Mouse (Mus musculus): ENCODE measurements around the gene Pbld1. TPM values are rescaled to one million over a fixed set of nuclear protein-coding genes. Genes with fewer than 3 reads are reported as not detected.

Gene Pbld1
- polyA plus RNA-seq, 1 experiment = 0.31 TPM

DNA sequence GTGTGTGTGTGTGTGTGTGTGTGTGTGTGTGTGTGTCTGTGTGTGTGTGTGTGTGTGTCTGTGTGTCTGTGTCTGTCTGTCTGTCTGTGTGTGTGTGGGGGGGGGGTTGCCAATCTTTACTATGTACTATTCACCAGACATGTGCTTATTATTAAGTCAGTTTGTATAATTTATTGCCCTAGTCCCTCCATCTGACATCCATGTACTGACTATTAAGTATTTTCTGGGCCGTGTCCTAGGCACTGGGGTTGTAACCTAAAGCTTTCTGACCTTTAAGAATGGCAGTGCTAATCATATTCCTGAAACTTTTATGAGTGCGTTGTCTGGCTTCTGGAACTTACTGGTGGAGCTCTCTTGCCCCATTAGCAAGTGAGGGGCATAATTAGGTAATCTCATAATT lies 36.8 kb downstream of the Pbld1 start:
- no peak overlapping the region for H3K4me2 ChIP-seq (ENCODE audit: low read depth)
- TF ChIP-seq SRF (IDR thresholded peaks at IDR 0.05; ENCODE audit: control insufficient read depth, insufficient read length, low read depth) (no peak), MYOD1 (IDR thresholded peaks at IDR 0.05; ENCODE audit: control insufficient read depth in 1 of 3, insufficient read length in 2 of 3, low read depth in 2 of 3) (no peak), POLR2A (IDR thresholded peaks at IDR 0.05; ENCODE audit: insufficient read length, low read depth) (no peak), TCF3 (IDR thresholded peaks at IDR 0.05; ENCODE audit: insufficient read length, low read depth) (no peak), E2F4 (IDR thresholded peaks at IDR 0.05; ENCODE audit: insufficient read depth) (no peak)
- H3K4me3 ChIP-seq = no peak overlapping the region
- no peaks in the 10 kb centered on the region for H3K36me3 ChIP-seq (ENCODE audit: control insufficient read depth, insufficient read depth)
- no peak overlapping the region for H3ac ChIP-seq (ENCODE audit: control insufficient read depth, insufficient read length)
- no peaks in the 10 kb centered on the region for H3K79me2 ChIP-seq (ENCODE audit: control insufficient read depth, insufficient read depth)
- peaks cover 26% of the 10 kb centered on the region for H3K27me3 ChIP-seq (ENCODE audit: control insufficient read depth, insufficient read depth, insufficient read length)

DNA sequence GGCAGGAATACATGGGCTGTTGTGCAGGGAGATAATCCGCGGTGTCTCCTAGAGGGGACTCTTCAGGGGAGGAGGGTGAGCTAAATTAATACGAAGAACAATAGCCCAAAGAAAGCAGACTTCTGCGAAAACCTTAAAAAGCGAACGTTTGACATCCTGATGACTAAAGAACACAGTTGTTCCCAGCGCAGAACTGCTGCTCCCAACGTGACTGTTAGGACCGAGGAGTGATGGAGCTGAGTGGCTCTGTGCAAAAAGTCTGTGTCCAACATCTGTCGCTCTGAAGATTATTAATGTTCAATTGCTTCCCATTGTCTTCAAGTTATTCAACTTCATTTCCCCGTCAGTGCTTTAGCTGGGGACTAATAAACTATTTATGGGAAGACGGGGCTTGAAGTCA lies 38.2 kb downstream of the Pbld1 start:
- no peak overlapping the region for H3K4me3 ChIP-seq
- H3K27me3 ChIP-seq (ENCODE audit: control insufficient read depth, insufficient read depth, insufficient read length) = peaks cover 19% of the 10 kb centered on the region
- no peak overlapping the region for H3ac ChIP-seq (ENCODE audit: control insufficient read depth, insufficient read length)
- no peaks in the 10 kb centered on the region for H3K36me3 ChIP-seq (ENCODE audit: control insufficient read depth, insufficient read depth)
- no peak overlapping the region for H3K4me2 ChIP-seq (ENCODE audit: low read depth)
- TF ChIP-seq MYOD1 (IDR thresholded peaks at IDR 0.05; ENCODE audit: control insufficient read depth in 1 of 3, insufficient read length in 2 of 3, low read depth in 2 of 3) (no peak), USF1 (IDR thresholded peaks at IDR 0.05; ENCODE audit: low read depth) (no peak), MAX (IDR thresholded peaks at IDR 0.05; ENCODE audit: low read depth) (no peak), TCF12 (IDR thresholded peaks at IDR 0.05; ENCODE audit: insufficient read depth, poor library complexity, severe bottlenecking) (no peak), CEBPB (IDR thresholded peaks at IDR 0.05; ENCODE audit: insufficient read depth, poor library complexity, severe bottlenecking) (no peak), POLR2A (IDR thresholded peaks at IDR 0.05; ENCODE audit: insufficient read length, low read depth) (no peak), POLR2AphosphoS2 (IDR thresholded peaks at IDR 0.05; ENCODE audit: insufficient read length, low read depth) (no peak), REST (IDR thresholded peaks at IDR 0.05; ENCODE audit: insufficient read depth, insufficient read length) (no peak), TCF3 (IDR thresholded peaks at IDR 0.05; ENCODE audit: insufficient read length, low read depth) (no peak), MYOG (IDR thresholded peaks at IDR 0.05; ENCODE audit: control insufficient read depth in 1 of 3, insufficient read depth in 1 of 3, insufficient read length in 2 of 3, low read depth in 2 of 3) (no peak), E2F4 (IDR thresholded peaks at IDR 0.05; ENCODE audit: insufficient read depth) (no peak), SRF (IDR thresholded peaks at IDR 0.05; ENCODE audit: control insufficient read depth, insufficient read length, low read depth) (no peak)
- no peaks in the 10 kb centered on the region for H3K79me2 ChIP-seq (ENCODE audit: control insufficient read depth, insufficient read depth)

DNA sequence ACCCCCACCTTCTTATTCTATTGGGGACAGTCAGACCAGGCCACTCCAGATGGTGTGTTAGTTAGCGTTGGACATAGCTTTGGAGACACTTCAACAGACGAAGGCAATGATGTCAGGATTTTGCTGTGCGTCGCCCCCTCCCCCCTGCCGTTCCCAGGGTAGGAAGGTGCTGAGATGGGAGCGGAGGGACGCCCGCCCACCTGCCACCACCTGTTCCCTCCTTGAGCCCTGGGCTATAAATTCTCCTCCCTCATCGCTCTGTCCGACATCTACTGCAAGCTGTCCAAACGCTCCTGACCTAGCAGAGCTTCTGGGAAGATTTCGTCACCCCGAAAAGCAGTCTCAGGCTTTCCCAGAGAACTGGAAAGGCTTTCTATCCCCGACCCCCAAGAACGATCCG lies 39.6 kb downstream of the Pbld1 start, which contains the start of gene Atoh7:
Gene Atoh7, plus strand, starts transcription at position 131 of the 400 bp plus-strand sequence.
- no peak within 1 kb of the TSS for H3K4me3 ChIP-seq
- H3K27me3 ChIP-seq (ENCODE audit: control insufficient read depth, insufficient read depth, insufficient read length) = peaks cover 18% of the 10 kb centered on the region

DNA sequence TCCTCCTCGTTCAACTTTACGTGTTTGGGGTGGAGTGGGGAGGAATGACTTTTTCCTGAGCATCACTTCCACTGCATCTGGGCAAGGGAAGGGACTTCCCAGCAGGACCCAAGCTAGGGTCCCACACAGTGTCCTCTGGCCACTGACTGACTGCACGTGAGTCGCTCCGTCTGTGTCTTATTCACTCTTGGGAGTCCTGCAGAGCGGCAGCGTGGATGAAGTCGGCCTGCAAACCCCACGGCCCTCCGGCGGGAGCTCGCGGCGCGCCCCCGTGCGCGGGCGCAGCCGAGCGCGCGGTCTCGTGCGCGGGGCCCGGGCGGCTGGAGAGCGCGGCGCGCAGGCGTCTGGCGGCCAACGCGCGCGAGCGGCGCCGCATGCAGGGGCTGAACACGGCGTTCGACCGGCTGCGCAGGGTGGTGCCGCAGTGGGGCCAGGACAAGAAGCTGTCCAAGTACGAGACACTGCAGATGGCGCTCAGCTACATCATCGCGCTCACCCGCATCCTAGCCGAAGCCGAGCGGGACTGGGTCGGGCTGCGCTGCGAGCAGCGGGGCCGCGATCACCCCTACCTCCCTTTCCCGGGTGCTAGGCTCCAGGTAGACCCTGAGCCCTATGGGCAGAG lies 40.1 kb downstream of the Pbld1 start:
- H3K36me3 ChIP-seq (ENCODE audit: control insufficient read depth, insufficient read depth) = no peaks in the 10 kb centered on the region
- no peak overlapping the region for H3K4me3 ChIP-seq
- TF ChIP-seq SRF (IDR thresholded peaks at IDR 0.05; ENCODE audit: control insufficient read depth, insufficient read length, low read depth) (no peak), REST (IDR thresholded peaks at IDR 0.05; ENCODE audit: insufficient read depth, insufficient read length) (no peak), E2F4 (IDR thresholded peaks at IDR 0.05; ENCODE audit: insufficient read depth) (no peak), POLR2AphosphoS2 (IDR thresholded peaks at IDR 0.05; ENCODE audit: insufficient read length, low read depth) (no peak), MYOD1 (IDR thresholded peaks at IDR 0.05; ENCODE audit: control insufficient read depth in 1 of 3, insufficient read length in 2 of 3, low read depth in 2 of 3) (no peak), MAX (IDR thresholded peaks at IDR 0.05; ENCODE audit: low read depth) (no peak), TCF12 (IDR thresholded peaks at IDR 0.05; ENCODE audit: insufficient read depth, poor library complexity, severe bottlenecking) (no peak), USF1 (IDR thresholded peaks at IDR 0.05; ENCODE audit: low read depth) (no peak), TCF3 (IDR thresholded peaks at IDR 0.05; ENCODE audit: insufficient read length, low read depth) (no peak), POLR2A (IDR thresholded peaks at IDR 0.05; ENCODE audit: insufficient read length, low read depth) (no peak), CEBPB (IDR thresholded peaks at IDR 0.05; ENCODE audit: insufficient read depth, poor library complexity, severe bottlenecking) (no peak), MYOG (IDR thresholded peaks at IDR 0.05; ENCODE audit: control insufficient read depth in 1 of 3, insufficient read depth in 1 of 3, insufficient read length in 2 of 3, low read depth in 2 of 3) (no peak)
- H3ac ChIP-seq (ENCODE audit: control insufficient read depth, insufficient read length) = no peak overlapping the region
- H3K4me2 ChIP-seq (ENCODE audit: low read depth) = no peak overlapping the region
- H3K79me2 ChIP-seq (ENCODE audit: control insufficient read depth, insufficient read depth) = no peaks in the 10 kb centered on the region
- H3K27me3 ChIP-seq (ENCODE audit: control insufficient read depth, insufficient read depth, insufficient read length) = peaks cover 18% of the 10 kb centered on the region

More for the DNA sequence above, 39.6 kb downstream of the Pbld1 start, which contains the start of gene Atoh7:
- Histone ChIP-seq H3ac (ENCODE audit: control insufficient read depth, insufficient read length) (no peak within 1 kb of the TSS), H3K4me2 (ENCODE audit: low read depth) (no peak within 1 kb of the TSS), H3K36me3 (ENCODE audit: control insufficient read depth, insufficient read depth) (no peaks in the 10 kb centered on the region), H3K79me2 (ENCODE audit: control insufficient read depth, insufficient read depth) (no peaks in the 10 kb centered on the region)
- TF ChIP-seq MYOG (IDR thresholded peaks at IDR 0.05; ENCODE audit: control insufficient read depth in 1 of 3, insufficient read depth in 1 of 3, insufficient read length in 2 of 3, low read depth in 2 of 3) (no peak), REST (IDR thresholded peaks at IDR 0.05; ENCODE audit: insufficient read depth, insufficient read length) (no peak), CEBPB (IDR thresholded peaks at IDR 0.05; ENCODE audit: insufficient read depth, poor library complexity, severe bottlenecking) (no peak), TCF12 (IDR thresholded peaks at IDR 0.05; ENCODE audit: insufficient read depth, poor library complexity, severe bottlenecking) (no peak), POLR2A (IDR thresholded peaks at IDR 0.05; ENCODE audit: insufficient read length, low read depth) (no peak), MAX (IDR thresholded peaks at IDR 0.05; ENCODE audit: low read depth) (no peak), SRF (IDR thresholded peaks at IDR 0.05; ENCODE audit: control insufficient read depth, insufficient read length, low read depth) (no peak), USF1 (IDR thresholded peaks at IDR 0.05; ENCODE audit: low read depth) (no peak), E2F4 (IDR thresholded peaks at IDR 0.05; ENCODE audit: insufficient read depth) (no peak), MYOD1 (IDR thresholded peaks at IDR 0.05; ENCODE audit: control insufficient read depth in 1 of 3, insufficient read length in 2 of 3, low read depth in 2 of 3) (no peak), POLR2AphosphoS2 (IDR thresholded peaks at IDR 0.05; ENCODE audit: insufficient read length, low read depth) (no peak), TCF3 (IDR thresholded peaks at IDR 0.05; ENCODE audit: insufficient read length, low read depth) (no peak)
